Mouse (Mus musculus): ENCODE measurements around the gene Cx3cr1.

- TF ChIP-seq CTCF (IDR thresholded peaks at IDR 0.05; ENCODE audit: extremely low read depth, insufficient read length, insufficient replicate concordance, low read depth, low read length) (peak; percentile 87), POLR2A (IDR thresholded peaks at IDR 0.05; ENCODE audit: low read depth, low read length) (no peak)
Measured at GRCm38 (mm10) chr9:120073169-120073568, 3.5 kb upstream of the Cx3cr1 start.

Data from small intestine, adult 2 months (tissue).